Mouse (Mus musculus) hindbrain, embryonic 14.5 days (tissue): ENCODE measurements at regions not wholly inside any gene's neighbourhood (a gene's known extent, or its start where the extent isn't known, plus 50 kb on each side); places are given as distances from the start of the nearest gene placed in this dataset.

Source experiments
- ATAC-seq: fragments of 200-750 bp; cut with Nextera tagmentation; 2 replicates; pipeline ENCODE4 v1.8.0; 2017; ENCODE audit warnings: moderate number of reproducible peaks, mild to moderate bottlenecking, moderate TSS enrichment, moderate library complexity; ENCODE audit not compliant: low FRiP score
- DNase-seq: peaks from one replicate; pipeline ENCODE4 v3.0.0-alpha.2; 2015; ENCODE audit warnings: low spot score
- H3K27ac ChIP-seq: fragments of 300-500 bp; sonication (generic); 2 replicates; pipeline ENCODE4 v1.5.1; 2014; ENCODE audit warnings: mild to moderate bottlenecking, moderate library complexity
- H3K27me3 ChIP-seq: fragments of 300-500 bp; sonication (generic); 2 replicates; pipeline ENCODE4 v1.6.1; 2014; ENCODE audit warnings: mild to moderate bottlenecking, low read length, mixed read lengths; ENCODE audit not compliant: control insufficient read depth, insufficient read depth
- H3K36me3 ChIP-seq: fragments of 300-500 bp; sonication (generic); replicated peaks from 2 replicates; pipeline ENCODE4 v1.6.1; 2014; ENCODE audit not compliant: control insufficient read depth, insufficient read depth
- H3K4me1 ChIP-seq: fragments of 300-500 bp; sonication (generic); replicated peaks from 2 replicates; pipeline ENCODE4 v1.6.1; 2014; ENCODE audit warnings: antibody characterized with exemption, low read length, mixed read lengths; ENCODE audit not compliant: control insufficient read depth, insufficient read depth
- H3K4me2 ChIP-seq: fragments of 300-500 bp; sonication (generic); replicated peaks from 2 replicates; pipeline ENCODE4 v1.6.1; 2014; ENCODE audit warnings: mild to moderate bottlenecking, moderate library complexity
- H3K4me3 ChIP-seq: fragments of 300-500 bp; sonication (generic); replicated peaks from 2 replicates; pipeline ENCODE4 v1.5.1; 2014; ENCODE audit warnings: mild to moderate bottlenecking, low read length
- H3K9ac ChIP-seq: fragments of 300-500 bp; sonication (generic); 2 replicates; pipeline ENCODE4 v1.6.1; 2014
- H3K9me3 ChIP-seq: fragments of 300-500 bp; sonication (generic); 2 replicates; pipeline ENCODE4 v1.6.1; 2016; ENCODE audit warnings: low read length; ENCODE audit not compliant: control insufficient read depth
- WGBS: fragments of 180-500 bp; shearing (Covaris S2); extraction: QIAGEN DNeasy Blood & Tissue Kit; methylation state at CpG from one replicate; pipeline ENCODE4 v1.1.7; 2014; 5-methylcytosine and 5-hydroxymethylcytosine counted together

DNA sequence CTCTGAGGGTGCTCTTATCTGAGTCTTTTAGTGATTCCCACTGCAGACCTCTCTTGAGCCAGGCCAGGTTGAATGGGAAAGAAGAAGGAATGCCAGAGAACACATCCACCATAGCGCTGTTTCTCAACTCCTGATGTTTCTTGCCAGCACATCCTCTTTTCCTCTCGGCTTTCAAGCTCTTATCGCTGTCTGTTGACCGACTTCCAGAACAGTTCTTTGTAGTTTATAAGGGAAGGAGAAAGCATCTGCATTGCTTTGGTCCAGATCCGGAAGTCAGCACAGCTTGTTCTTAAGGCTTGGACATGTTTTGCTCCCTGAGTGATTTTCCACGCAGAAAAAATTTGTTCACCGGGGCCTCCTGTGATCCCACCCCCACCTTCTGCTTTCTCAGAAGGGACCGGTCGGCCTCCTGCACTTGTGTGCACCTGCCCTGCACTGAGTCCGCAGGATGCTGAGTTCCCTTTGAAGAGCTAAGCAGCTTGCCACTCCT lies 183.7 kb downstream of the Bcl2l11 start:
- 29% methylated on average over 10 of the region's 10 CpGs for WGBS
- Histone ChIP-seq H3K27ac (no peak overlapping the region), H3K9me3 (no peaks in the 10 kb centered on the region), H3K4me1 (peaks cover 7% of the 10 kb centered on the region; the same call in 1 of the 2 replicates), H3K27me3 (no peaks in the 10 kb centered on the region), H3K9ac (no peak overlapping the region), H3K36me3 (no peaks in the 10 kb centered on the region), H3K4me3 (no peak overlapping the region), H3K4me2 (no peak overlapping the region)
- ATAC-seq (no peak), DNase-seq (no peak)

DNA sequence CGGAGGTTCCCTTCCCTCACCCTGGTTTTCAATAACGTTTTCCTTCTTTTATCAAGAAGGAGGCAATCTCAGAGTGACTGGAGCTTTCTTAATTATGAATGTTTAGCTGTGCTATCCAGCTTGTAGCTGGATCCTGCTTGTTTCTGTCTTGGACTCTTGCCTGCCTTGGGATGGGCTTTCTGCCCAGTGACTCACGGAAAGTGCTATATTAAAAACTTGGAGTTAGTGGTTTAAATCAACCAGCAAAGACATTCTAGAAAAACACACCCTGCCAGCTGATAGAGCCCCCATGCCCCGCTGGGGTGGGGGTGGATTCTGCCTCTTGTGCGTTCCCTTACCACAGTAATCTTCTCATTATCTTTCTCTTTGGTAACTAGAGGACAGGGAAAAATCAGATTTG lies 184.2 kb downstream of the Bcl2l11 start:
- Histone ChIP-seq H3K9me3 (no peaks in the 10 kb centered on the region), H3K4me3 (no peak overlapping the region), H3K27ac (no peak overlapping the region), H3K4me2 (no peak overlapping the region), H3K4me1 (0 out of 2 replicates have a peak, but pooled peaks cover 3% of the 10 kb centered on the region), H3K9ac (no peak overlapping the region), H3K36me3 (no peaks in the 10 kb centered on the region), H3K27me3 (no peaks in the 10 kb centered on the region)
- DNase-seq (peak; percentile 44), ATAC-seq (no peak)
- WGBS = 36% methylated on average over 5 of the region's 5 CpGs

DNA sequence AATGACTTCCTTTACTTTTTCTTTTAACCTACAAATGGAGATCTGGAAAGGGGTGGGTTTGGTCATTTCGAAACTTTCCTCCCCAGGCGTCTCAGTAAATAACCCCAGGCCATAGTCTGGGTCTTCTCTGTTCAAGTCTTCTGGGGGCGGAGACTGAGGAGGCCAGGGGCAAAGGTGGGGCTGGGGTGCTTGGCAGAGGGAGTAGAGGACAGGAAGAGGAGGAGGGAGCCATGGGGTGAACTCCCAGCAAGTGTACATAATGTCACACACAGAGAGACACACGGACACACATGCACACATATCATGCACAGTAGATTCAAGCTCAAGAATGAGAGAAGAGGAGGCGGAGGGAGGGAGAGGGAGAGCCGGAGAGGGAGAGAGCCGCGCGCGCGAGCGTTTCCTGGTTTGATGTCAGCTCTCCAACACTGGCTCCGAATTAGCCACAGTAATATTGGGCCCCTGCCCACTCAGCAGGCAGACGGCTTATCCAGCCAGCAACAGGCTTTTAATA lies 186.3 kb downstream of the Bcl2l11 start:
- Histone ChIP-seq H3K9me3 (no peaks in the 10 kb centered on the region), H3K36me3 (no peaks in the 10 kb centered on the region), H3K4me2 (peak overlapping the region; percentile 39), H3K27me3 (no peaks in the 10 kb centered on the region), H3K27ac (no peak overlapping the region), H3K4me3 (no peak overlapping the region), H3K4me1 (0 out of 2 replicates have a peak, but pooled peaks cover 3% of the 10 kb centered on the region), H3K9ac (no peak overlapping the region)
- 5% methylated on average over 8 of the region's 14 CpGs for WGBS
- ATAC-seq = peak; percentile 60; the same call in 1 of the 2 replicates
- peak; percentile 64 for DNase-seq

DNA sequence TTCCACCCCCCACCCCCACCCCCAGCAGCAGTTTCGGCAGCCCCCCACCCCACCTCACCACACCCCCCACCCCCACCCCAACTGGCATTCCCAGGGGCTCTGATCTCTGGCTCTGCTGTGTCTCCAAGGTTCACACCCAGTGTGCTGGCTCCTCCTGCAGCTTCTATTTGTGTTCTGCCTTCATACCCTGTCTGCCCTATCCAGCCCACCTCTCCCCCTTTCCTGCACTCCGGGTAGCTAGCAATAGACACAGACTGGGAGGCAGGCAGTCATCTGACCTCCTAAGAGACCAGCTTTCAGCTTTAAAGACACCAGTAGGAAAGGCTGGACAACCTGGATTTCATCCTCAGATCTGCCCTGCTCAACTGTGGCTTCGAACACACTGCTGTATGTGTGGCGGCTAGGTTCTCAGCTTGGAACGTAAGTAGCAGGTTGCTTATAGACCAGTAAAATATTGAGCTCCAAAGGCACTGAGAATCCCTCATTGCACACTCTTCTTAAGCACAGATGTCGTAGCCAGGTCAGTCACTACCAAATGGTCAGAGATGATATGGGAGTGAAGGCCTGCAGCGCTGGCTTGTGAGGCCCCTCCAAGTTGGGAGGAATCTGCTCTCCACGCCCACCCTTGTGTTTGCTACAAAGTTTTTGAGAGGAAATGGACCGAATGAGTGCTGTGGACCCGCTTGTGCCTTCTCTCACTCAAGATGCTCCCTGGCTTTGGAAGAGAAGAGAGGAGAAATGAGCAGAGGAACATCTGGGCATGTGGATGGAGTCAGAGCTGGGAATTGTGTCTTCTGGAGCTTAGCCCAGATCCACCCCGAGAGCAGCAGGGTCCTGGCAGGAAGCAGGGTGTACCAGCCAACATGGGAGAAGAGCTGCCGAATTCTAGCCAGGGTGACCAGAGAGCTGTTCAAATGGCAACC lies 187.1 kb downstream of the Bcl2l11 start:
- Histone ChIP-seq H3K27ac (no peak overlapping the region), H3K9ac (no peak overlapping the region), H3K27me3 (no peaks in the 10 kb centered on the region), H3K36me3 (no peaks in the 10 kb centered on the region), H3K9me3 (no peaks in the 10 kb centered on the region), H3K4me2 (peak overlapping the region; percentile 39), H3K4me3 (no peak overlapping the region), H3K4me1 (0 out of 2 replicates have a peak, but pooled peaks cover 3% of the 10 kb centered on the region)
- ATAC-seq (no peak), DNase-seq (no peak)
- 53% methylated on average over 12 of the region's 12 CpGs for WGBS

DNA sequence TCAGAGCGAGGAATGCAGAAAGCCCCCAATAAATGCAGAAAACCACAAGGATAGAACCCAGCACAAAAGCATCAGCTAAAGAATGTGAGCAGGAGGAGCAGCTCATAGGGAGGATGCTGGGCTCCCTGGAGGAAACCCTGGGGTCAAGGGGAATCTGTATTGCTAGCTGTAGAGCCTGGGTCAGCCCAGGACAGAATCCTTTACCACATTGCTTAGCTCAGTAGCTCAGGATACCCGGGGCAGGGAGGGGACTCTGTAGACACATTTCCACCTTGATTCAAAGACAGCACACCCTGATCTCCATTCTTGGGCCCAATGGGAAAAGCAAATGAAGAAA lies 187.7 kb downstream of the Bcl2l11 start:
- Histone ChIP-seq H3K4me2 (no peak overlapping the region), H3K4me1 (0 out of 2 replicates have a peak, but pooled peaks cover 3% of the 10 kb centered on the region), H3K36me3 (no peaks in the 10 kb centered on the region), H3K4me3 (no peak overlapping the region), H3K9ac (no peak overlapping the region), H3K27me3 (no peaks in the 10 kb centered on the region), H3K9me3 (no peaks in the 10 kb centered on the region), H3K27ac (no peak overlapping the region)
- DNase-seq = no peak
- ATAC-seq = no peak
- WGBS = 51% methylated on average over 2 of the region's 2 CpGs

DNA sequence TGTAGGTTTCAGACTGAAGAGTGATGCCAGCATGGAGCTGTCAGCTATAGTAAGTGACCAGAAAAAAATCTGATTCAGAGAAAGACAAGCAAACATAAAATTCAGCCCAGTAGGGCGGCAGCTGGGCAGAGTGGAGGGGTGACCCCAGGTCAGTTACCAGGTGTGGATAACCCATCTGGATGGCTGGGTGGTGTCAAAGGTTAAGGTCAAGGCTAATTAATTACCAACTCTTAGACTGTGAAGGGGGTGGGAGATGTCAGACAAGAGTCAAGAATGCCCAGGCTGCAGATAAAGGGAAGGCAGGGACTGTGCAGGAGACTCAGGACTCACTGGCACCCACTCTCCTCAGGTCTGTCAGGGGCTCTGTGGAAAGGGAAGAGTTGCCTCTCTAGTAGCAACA lies 188.1 kb downstream of the Bcl2l11 start:
- no peak for ATAC-seq

DNA sequence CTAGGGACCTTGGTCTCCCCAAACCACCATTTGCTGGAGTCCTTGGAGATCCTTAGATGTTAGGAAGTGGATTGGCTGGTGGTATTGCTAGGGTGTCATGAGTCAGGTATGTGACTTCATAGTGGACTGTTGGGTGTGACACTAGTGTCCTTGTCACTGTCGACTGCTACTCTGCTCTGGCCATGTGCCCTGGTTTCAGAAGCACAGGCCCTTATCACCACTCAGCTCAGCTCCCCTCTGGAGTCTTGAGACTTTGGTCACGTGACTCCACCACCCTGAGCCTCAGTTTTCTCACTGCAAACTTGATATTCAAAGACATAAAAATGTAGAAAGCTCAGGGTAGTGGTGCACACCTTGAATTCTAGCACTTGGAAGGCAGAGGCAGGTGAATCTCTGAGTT lies 190.7 kb downstream of the Bcl2l11 start:
- Histone ChIP-seq H3K36me3 (no peaks in the 10 kb centered on the region), H3K4me1 (0 out of 2 replicates have a peak, but pooled peaks cover 3% of the 10 kb centered on the region), H3K4me2 (no peak overlapping the region), H3K9ac (no peak overlapping the region), H3K27me3 (no peaks in the 10 kb centered on the region), H3K4me3 (no peak overlapping the region), H3K9me3 (no peaks in the 10 kb centered on the region), H3K27ac (no peak overlapping the region)
- DNase-seq = no peak
- no peak for ATAC-seq
- WGBS = 89% methylated on average over 2 of the region's 2 CpGs

More for the DNA sequence above, 188.1 kb downstream of the Bcl2l11 start:
- H3K27me3 ChIP-seq = no peaks in the 10 kb centered on the region
- no peak for DNase-seq
- H3K9me3 ChIP-seq = no peaks in the 10 kb centered on the region
- H3K36me3 ChIP-seq = no peaks in the 10 kb centered on the region
- WGBS = 44% methylated on average over 1 of the region's 1 CpGs
- H3K4me1 ChIP-seq = 0 out of 2 replicates have a peak, but pooled peaks cover 3% of the 10 kb centered on the region
- no peak overlapping the region for H3K4me2 ChIP-seq
- no peak overlapping the region for H3K4me3 ChIP-seq
- H3K27ac ChIP-seq = no peak overlapping the region
- H3K9ac ChIP-seq = no peak overlapping the region

DNA sequence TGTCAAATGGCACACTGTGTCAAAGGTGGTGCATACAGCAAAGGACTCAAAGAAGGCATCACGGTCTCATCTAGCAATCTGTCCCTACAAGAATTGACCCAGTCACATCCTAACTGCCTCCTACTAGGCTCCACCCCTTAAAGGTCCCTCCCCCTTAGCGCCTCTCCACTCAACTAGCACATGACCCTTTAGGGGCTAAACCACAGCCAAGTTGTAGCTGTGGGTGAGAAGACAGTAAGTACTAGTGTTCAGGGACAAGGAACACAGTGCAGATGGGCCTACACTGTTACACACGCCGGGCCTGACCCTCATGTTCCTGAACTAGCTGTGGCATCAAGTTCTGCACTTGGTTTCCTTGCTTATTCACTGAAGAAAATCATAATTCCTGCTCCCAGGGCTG lies 192.4 kb downstream of the Bcl2l11 start:
- ATAC-seq (no peak), DNase-seq (no peak)
- H3K36me3 ChIP-seq = no peaks in the 10 kb centered on the region
- H3K27ac ChIP-seq = no peak overlapping the region
- H3K4me3 ChIP-seq = no peak overlapping the region
- H3K9me3 ChIP-seq = no peaks in the 10 kb centered on the region
- 85% methylated on average over 4 of the region's 4 CpGs for WGBS
- H3K4me1 ChIP-seq = no peaks in the 10 kb centered on the region
- H3K9ac ChIP-seq = no peak overlapping the region
- no peaks in the 10 kb centered on the region for H3K27me3 ChIP-seq
- no peak overlapping the region for H3K4me2 ChIP-seq

DNA sequence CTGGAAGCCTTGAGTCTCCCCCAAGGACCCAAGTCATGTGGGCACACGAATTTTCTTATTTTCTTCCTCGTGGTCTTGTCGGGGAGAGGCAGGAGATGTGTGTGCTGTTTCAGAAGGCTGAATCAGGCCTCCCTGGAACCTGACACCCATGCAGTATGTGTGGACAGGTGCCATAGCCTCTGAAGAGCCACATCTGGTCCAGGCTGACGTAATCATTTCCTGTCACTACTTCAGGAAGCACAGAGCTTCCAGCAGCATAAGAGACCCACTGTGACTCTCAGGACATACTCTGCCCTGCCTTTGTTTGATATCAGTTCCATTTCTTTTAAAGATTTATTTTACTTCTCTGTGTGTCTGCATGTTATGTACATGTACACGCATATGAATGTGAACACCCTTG lies 193.1 kb downstream of the Bcl2l11 start:
- H3K27me3 ChIP-seq = no peaks in the 10 kb centered on the region
- DNase-seq (no peak), ATAC-seq (no peak)
- WGBS = 87% methylated on average over 5 of the region's 5 CpGs
- 0 out of 2 replicates have a peak, but pooled peaks cover 2% of the 10 kb centered on the region for H3K4me1 ChIP-seq
- no peak overlapping the region for H3K4me2 ChIP-seq
- no peak overlapping the region for H3K9ac ChIP-seq
- H3K27ac ChIP-seq = no peak overlapping the region
- no peaks in the 10 kb centered on the region for H3K9me3 ChIP-seq
- H3K4me3 ChIP-seq = no peak overlapping the region
- H3K36me3 ChIP-seq = no peaks in the 10 kb centered on the region
